Mouse (Mus musculus): ENCODE results near the gene Gm19426.

- TF ChIP-seq CTCF (IDR thresholded peaks at IDR 0.05; ENCODE audit: control insufficient read depth, insufficient read depth, insufficient read length) (no peak), USF1 (IDR thresholded peaks at IDR 0.05; ENCODE audit: low read depth) (no peak), MYOG (IDR thresholded peaks at IDR 0.05; ENCODE audit: control insufficient read depth, extremely low read depth, insufficient read length) (no peak)
Measured at GRCm38 (mm10) chr2:84735346-84735920, 8.0 kb downstream of the Gm19426 start.
